Mouse (Mus musculus) stomach, embryonic 14.5 days (tissue): ENCODE measurements around the gene 4933417A18Rik. TPM values are rescaled to one million over a fixed set of nuclear protein-coding genes. Genes with fewer than 3 reads are reported as not detected.
"Not testable (repeated sequence)": the region's sequence is repeated elsewhere in the genome, so short reads cannot be mapped to it uniquely, and the experiment has no call there.

Experiments
- ATAC-seq: fragments of 200-750 bp; cut with Nextera tagmentation; 2 replicates; pipeline ENCODE4 v1.8.0; 2017; ENCODE audit warnings: low read depth, moderate TSS enrichment; ENCODE audit not compliant: insufficient number of reproducible peaks, insufficient read depth, low FRiP score
- H3K27ac ChIP-seq: fragments of 300-500 bp; sonication (generic); 2 replicates; pipeline ENCODE4 v1.5.1; 2014; ENCODE audit warnings: mild to moderate bottlenecking, low read length, moderate library complexity, mixed read lengths
- H3K27me3 ChIP-seq: fragments of 300-500 bp; sonication (generic); 2 replicates; pipeline ENCODE4 v1.6.1; 2014; ENCODE audit warnings: low read length, control low read depth, mixed read lengths; ENCODE audit not compliant: control insufficient read depth, insufficient read depth
- H3K36me3 ChIP-seq: fragments of 300-500 bp; sonication (generic); 2 replicates; pipeline ENCODE4 v1.6.1; 2014; ENCODE audit warnings: mild to moderate bottlenecking, control low read depth, low read length, moderate library complexity, mixed read lengths; ENCODE audit not compliant: control insufficient read depth, insufficient read depth
- H3K4me1 ChIP-seq: fragments of 300-500 bp; sonication (generic); 2 replicates; pipeline ENCODE4 v1.6.1; 2014; ENCODE audit warnings: low read length, control low read depth, mixed read lengths; ENCODE audit not compliant: control insufficient read depth, insufficient read depth
- H3K4me2 ChIP-seq: fragments of 300-500 bp; sonication (generic); replicated peaks from 2 replicates; pipeline ENCODE4 v1.6.1; 2014; ENCODE audit warnings: low read depth, low read length, control low read depth
- H3K4me3 ChIP-seq: fragments of 300-500 bp; sonication (generic); 2 replicates; pipeline ENCODE4 v1.5.1; 2014; ENCODE audit warnings: low read depth, low read length, control low read depth
- H3K9ac ChIP-seq: fragments of 300-500 bp; sonication (generic); replicated peaks from 2 replicates; pipeline ENCODE4 v1.6.1; 2014; ENCODE audit warnings: low read depth, mild to moderate bottlenecking, control low read depth, low read length, moderate library complexity, mixed read lengths
- H3K9me3 ChIP-seq: fragments of 300-500 bp; sonication (generic); 2 replicates; pipeline ENCODE4 v1.6.1; 2016; ENCODE audit warnings: low read depth, low read length, control low read depth; ENCODE audit not compliant: control insufficient read depth
- WGBS: fragments of 180-500 bp; shearing (Covaris S2); extraction: QIAGEN DNeasy Blood & Tissue Kit; methylation state at CpG from one replicate; pipeline ENCODE4 v1.1.7; 2014; 5-methylcytosine and 5-hydroxymethylcytosine counted together
- polyA plus RNA-seq: library from polyadenylated mRNA; unstranded; fragments of >200 nt; fragmentation: Nextera tagmentation; extraction: Ambion mirVana; gene quantifications from 2 replicates; pipeline ENCODE4 v1.2.1, GENCODE M21; 2014

4933417A18Rik gene
- polyA plus RNA-seq = not detected in 2 replicates

DNA sequence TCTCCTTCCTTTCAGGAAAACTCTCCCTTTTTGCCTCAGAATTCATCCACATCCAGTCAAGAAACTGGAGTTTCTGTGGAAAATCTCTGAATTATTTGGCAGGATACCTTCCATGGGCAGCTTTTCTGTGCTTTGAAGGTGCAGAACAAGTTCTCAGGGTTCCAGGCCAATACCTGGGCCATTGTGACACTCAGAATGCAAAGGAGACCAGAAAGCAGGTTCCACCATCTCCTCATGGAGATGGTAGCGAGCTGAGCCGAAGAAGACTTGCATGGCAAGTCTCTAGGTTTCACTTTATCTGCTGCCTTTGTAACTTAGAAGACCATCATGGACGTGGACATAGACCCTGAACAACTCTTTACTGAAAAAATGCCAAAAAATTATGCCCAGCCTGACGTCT is at the start of gene 4933417A18Rik, which contains the start of gene Fam217a:
Gene 4933417A18Rik (plus strand): TSS at position 200 of the 400 bp plus-strand sequence.
Gene Fam217a (minus strand): TSS at position 101 of the 400 bp plus-strand sequence.
- H3K4me1 ChIP-seq = no peaks in the 10 kb centered on the region
- no peak within 1 kb of the TSS for H3K4me3 ChIP-seq
- H3K27me3 ChIP-seq = no peaks in the 10 kb centered on the region
- no peaks in the 10 kb centered on the region for H3K9me3 ChIP-seq
- H3K36me3 ChIP-seq = no peaks in the 10 kb centered on the region
- no peak for ATAC-seq
- WGBS = 87% methylated on average over 4 of the region's 4 CpGs
- no peak within 1 kb of the TSS for H3K9ac ChIP-seq
- no peak within 1 kb of the TSS for H3K4me2 ChIP-seq
- H3K27ac ChIP-seq = no peak within 1 kb of the TSS

DNA sequence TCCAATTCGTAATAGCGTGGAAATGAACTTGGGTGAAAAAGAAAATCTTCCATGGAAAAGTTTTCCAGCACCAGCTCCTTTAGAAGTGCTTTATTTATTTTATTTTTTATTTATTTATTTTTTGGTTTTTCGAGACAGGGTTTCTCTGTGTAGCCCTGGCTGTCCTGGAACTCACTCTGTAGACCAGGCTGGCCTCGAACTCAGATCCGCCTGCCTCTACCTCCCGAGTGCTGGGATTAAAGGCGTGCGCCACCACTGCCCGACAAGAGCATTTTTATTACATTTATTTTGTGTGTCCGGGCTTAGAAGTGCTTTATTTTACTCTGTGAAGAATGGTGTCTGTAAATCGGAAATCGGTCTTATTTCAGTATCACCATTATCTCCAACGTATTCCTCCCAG is 49.5 kb upstream of the 4933417A18Rik start:
- not testable (repeated sequence) for H3K9me3 ChIP-seq, H3K27me3 ChIP-seq, ATAC-seq, H3K36me3 ChIP-seq
- Histone ChIP-seq H3K4me2 (peak overlapping the region; percentile 61), H3K9ac (peak overlapping the region; percentile 97; the same call in 1 of the 2 replicates), H3K4me3 (peak overlapping the region; percentile 98), H3K27ac (peak overlapping the region; percentile 99), H3K4me1 (peaks cover 14% of the 10 kb centered on the region)
- WGBS = 16% methylated on average over 13 of the region's 13 CpGs

DNA sequence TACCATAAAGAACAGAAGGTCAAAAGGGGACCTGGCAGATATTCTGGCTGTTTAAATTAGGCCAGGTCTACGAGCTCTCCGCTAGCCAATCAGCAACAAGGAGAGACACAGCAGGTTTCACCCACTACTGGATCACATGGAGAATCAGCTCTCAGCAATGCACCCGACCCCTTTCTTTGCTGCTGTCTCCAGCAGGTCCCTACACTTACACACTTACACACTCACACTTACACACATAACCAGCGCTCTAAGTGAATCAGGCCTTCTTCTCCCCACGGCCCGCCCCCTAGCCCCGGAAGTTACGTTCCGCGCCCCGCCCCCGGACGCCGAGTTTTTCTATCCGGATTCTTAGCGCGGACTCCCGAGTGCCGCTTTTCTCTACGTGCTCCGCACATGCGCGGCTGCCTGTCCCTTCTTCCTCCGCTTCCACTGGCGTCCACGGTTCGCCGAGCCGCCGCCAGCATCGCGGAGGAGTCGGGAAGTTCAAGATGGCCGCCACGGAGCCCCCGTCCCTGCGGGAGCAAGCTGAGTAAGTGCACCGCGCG is 49.0 kb upstream of the 4933417A18Rik start, which contains the start of gene Prpf4b:
Gene Prpf4b (plus strand): TSS at position 137 of the 545 bp plus-strand sequence.
- under 1% methylated on average over 40 of the region's 40 CpGs for WGBS
- peak; percentile 84 for ATAC-seq
- peak within 1 kb of the TSS; percentile 82 for H3K4me2 ChIP-seq
- peak within 1 kb of the TSS; percentile 98 for H3K4me3 ChIP-seq
- H3K27ac ChIP-seq = peak within 1 kb of the TSS; percentile 99
- H3K9me3 ChIP-seq = no peaks in the 10 kb centered on the region
- H3K9ac ChIP-seq = peak within 1 kb of the TSS; percentile 97
- H3K4me1 ChIP-seq = peaks cover 14% of the 10 kb centered on the region
- no peaks in the 10 kb centered on the region for H3K36me3 ChIP-seq
- no peaks in the 10 kb centered on the region for H3K27me3 ChIP-seq

DNA sequence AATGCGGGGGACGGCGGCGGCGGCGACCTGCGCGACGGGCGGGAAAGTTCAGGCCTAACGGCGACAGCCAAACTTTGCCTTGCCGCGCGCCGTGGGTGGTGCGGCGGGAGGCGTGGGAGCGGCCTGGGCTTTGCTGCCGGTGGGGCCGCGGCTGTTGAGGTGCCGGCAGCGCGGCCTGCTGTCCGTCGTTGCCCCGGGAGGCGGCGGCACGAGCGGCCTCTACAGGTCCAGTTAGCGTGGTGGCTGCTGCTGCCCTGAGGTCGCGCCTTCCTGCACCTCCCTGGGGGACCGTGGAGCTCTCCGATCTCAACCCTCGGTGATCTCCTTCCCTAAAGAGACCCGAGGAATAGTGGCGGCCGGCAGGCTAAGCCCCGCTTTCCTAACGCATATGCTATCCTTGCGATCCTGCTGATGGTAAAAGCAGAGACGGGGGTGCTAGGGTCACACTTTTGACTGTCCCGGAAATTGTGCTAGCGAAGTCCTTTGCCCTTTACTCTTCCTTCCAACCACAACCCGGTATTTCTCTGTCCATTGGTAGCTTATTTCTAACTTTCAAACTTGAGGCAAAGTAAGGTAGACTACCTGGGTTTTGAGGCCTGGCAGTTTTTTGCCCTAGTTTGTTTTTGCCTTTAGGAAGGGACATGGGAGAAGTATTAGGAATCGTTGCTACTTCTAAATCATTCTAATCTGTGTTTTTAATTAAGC is 48.3 kb upstream of the 4933417A18Rik start:
- Histone ChIP-seq H3K27ac (peak overlapping the region; percentile 99), H3K4me2 (peak overlapping the region; percentile 82), H3K36me3 (no peaks in the 10 kb centered on the region), H3K9me3 (no peaks in the 10 kb centered on the region), H3K4me3 (peak overlapping the region; percentile 98), H3K4me1 (peaks cover 14% of the 10 kb centered on the region), H3K27me3 (no peaks in the 10 kb centered on the region), H3K9ac (peak overlapping the region; percentile 97)
- ATAC-seq = peak; percentile 34
- WGBS = under 1% methylated on average over 44 of the region's 50 CpGs

DNA sequence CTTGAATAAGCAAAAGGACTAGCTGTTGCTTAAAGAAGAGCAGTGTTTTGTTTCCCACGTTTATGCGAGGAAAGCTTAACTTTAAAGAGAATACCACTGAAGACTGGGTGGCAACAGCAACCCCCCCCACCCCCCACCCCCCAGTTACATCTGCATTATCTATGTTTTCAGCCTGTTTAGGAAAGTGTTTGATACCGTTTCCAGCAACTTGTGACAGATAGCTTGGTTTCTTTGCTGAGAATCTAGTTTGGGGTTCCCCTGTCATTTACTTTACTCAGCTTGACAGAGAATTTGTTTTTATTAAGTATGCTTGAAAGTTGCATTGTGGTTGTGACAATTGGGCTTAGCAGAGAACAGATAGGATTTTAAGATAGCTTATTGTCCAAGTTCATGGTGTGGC is 47.7 kb upstream of the 4933417A18Rik start:
- Histone ChIP-seq H3K9me3 (no peaks in the 10 kb centered on the region), H3K36me3 (no peaks in the 10 kb centered on the region), H3K27ac (no peak overlapping the region), H3K4me3 (peak overlapping the region; percentile 98), H3K4me2 (peak overlapping the region; percentile 82), H3K4me1 (peaks cover 14% of the 10 kb centered on the region), H3K27me3 (no peaks in the 10 kb centered on the region), H3K9ac (peak overlapping the region; percentile 97)
- no peak for ATAC-seq
- 1% methylated on average over 3 of the region's 3 CpGs for WGBS

DNA sequence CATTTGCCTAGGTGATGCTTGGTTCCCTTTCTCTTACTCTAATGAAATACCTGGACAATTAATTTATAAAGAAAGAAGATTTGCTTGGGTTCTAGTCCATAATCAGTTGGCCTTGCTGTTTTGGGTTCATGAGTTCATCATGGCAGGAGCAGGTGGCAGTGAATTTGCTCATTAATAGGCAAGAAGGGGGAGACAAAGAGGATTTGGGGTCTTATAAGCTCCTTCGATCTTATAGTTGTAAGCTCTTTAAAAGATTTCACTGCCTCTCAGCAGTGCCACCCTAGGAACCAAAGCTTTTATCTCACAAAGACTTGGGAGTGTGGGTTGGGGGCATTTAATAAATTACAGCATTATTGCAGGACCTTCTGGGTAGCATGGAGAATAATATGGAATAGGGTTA is 31.3 kb upstream of the 4933417A18Rik start:
- Histone ChIP-seq H3K9ac (no peak overlapping the region), H3K36me3 (peaks cover 87% of the 10 kb centered on the region), H3K4me3 (no peak overlapping the region), H3K27ac (no peak overlapping the region), H3K27me3 (no peaks in the 10 kb centered on the region), H3K9me3 (no peaks in the 10 kb centered on the region), H3K4me1 (no peaks in the 10 kb centered on the region), H3K4me2 (no peak overlapping the region)
- WGBS = 91% methylated on average over 1 of the region's 1 CpGs
- no peak for ATAC-seq

DNA sequence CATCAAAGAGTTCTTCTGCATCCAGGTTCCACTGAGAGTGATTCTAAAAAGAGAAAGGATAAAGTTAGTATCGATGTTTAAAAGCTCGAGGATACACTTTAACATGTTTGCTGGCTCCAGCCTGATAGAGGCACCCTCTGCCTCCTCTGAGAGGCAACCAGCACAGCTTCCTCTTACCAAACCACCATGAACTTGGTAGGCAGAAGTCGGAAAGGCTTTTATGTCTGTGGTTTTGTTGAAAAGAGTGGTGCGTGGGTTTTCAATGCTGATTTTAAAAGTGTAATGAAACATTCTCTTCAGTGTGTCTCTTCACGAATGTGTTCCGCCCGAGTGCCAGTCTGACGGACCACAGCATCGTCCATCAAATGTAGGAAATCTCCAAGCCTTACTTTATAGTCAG is 9.6 kb upstream of the 4933417A18Rik start:
- no peaks in the 10 kb centered on the region for H3K36me3 ChIP-seq
- H3K4me2 ChIP-seq = no peak overlapping the region
- H3K27me3 ChIP-seq = no peaks in the 10 kb centered on the region
- no peak overlapping the region for H3K27ac ChIP-seq
- no peak overlapping the region for H3K4me3 ChIP-seq
- no peaks in the 10 kb centered on the region for H3K9me3 ChIP-seq
- no peak for ATAC-seq
- peaks cover 6% of the 10 kb centered on the region; the same call in 1 of the 2 replicates for H3K4me1 ChIP-seq
- 82% methylated on average over 9 of the region's 9 CpGs for WGBS
- H3K9ac ChIP-seq = no peak overlapping the region

DNA sequence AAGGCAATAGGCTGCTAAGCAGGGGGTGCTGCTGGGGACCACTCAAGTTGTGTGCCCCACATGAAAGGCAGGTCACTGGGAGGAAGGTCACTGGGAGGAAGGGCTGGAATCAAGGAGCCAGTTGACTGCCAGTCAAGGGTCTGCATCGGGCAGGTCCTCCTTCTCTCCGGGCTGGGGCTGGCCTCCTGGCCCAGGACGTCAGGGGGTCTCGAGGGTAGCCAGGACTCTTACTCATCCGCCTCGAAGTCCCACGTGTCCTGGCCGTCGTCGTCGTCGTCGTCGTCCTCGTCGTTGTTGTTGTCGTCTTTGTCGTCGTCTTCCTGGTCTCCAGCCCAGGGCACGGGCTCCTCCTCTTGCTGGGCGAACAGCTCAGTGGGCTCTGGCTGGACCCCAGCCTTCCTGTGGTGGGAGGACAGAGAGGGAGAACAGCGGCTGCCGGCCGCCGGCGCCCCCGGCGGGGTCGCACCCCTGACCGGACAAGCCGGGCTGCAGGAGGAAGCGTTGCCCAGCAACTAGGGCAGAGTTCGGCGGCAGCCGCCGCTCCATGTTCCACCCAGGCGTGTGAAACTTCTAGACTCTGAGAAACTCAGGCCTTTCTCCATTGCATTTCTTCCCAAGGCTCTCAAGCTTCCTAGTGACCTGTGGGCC is 7.6 kb upstream of the 4933417A18Rik start:
- 0 out of 2 replicates have a peak overlapping the region, but pooled peaks have one; percentile 21 for H3K9ac ChIP-seq
- no peak overlapping the region for H3K27ac ChIP-seq
- 35% methylated on average over 37 of the region's 37 CpGs for WGBS
- H3K9me3 ChIP-seq = no peaks in the 10 kb centered on the region
- peaks cover 6% of the 10 kb centered on the region; the same call in 1 of the 2 replicates for H3K4me1 ChIP-seq
- 0 out of 2 replicates have a peak, but pooled peaks have one; percentile 58 for ATAC-seq
- H3K4me3 ChIP-seq = peak overlapping the region; percentile 23; the same call in 1 of the 2 replicates
- no peaks in the 10 kb centered on the region for H3K36me3 ChIP-seq
- H3K27me3 ChIP-seq = no peaks in the 10 kb centered on the region
- peak overlapping the region; percentile 55 for H3K4me2 ChIP-seq
